Mouse (Mus musculus): ENCODE results near the gene Dnaaf2.
"Not testable (repeated sequence)": the region's sequence is repeated elsewhere in the genome, so short reads cannot be mapped to it uniquely, and the experiment has no call there.

Dnaaf2 gene

GRCm38 (mm10) chr12:69197378-69198163 lies 658 bp downstream of the Dnaaf2 start:
- peak; percentile 34 to 52 for DNase-seq

- DNase-seq = peak; percentile 60 to 64
These were observed 1.5 kb downstream of the Dnaaf2 start, which contains the start of gene Gm49383 for GRCm38 (mm10) chr12:69196444-69197377. Gm49383 (minus strand) TSS chr12:69197104.

GRCm38 (mm10) chr12:69192637-69193036 lies 5.6 kb downstream of the Dnaaf2 start:
- DNase-seq = no peak

- DNase-seq = no peak
These were observed 6.8 kb downstream of the Dnaaf2 start for GRCm38 (mm10) chr12:69191396-69191795.

- DNase-seq = no peak
These were observed 7.7 kb downstream of the Dnaaf2 start for GRCm38 (mm10) chr12:69190522-69190921.

GRCm38 (mm10) chr12:69190074-69190473 lies 8.2 kb downstream of the Dnaaf2 start:
- DNase-seq = no peak

DNA sequence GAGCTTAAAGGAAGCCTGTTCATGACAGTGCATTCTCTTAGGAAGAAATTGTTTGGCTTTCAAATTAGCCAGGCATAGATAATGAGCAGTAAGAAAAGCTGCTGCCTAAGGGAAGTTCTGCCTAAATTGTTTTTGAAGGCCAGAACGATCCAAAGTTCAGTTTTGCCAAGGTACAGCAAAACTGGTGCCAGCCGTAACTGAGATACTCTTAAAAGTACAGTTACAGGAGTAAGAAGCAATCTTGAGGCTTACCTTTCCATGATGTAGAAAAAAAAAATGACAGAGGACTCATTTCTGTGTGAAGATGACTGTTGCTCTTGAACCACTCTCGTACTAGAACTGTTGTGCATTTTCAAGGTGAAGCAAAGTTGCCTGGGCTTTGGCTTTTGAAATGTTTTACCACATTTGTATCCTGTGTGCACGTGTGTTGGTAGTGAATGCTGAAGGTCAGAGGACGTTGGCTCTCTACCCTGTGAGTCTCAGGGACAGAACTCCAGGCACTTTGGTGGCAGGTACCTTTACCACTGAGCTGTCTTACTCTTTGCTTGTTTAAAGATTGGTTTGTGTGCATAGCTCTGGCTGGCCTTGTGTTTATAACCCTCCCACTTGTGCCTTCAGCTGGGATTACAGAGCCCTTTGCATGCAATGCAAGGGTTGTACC lies 11.3 kb downstream of the Dnaaf2 start:
- DNase-seq = no peak

DNA sequence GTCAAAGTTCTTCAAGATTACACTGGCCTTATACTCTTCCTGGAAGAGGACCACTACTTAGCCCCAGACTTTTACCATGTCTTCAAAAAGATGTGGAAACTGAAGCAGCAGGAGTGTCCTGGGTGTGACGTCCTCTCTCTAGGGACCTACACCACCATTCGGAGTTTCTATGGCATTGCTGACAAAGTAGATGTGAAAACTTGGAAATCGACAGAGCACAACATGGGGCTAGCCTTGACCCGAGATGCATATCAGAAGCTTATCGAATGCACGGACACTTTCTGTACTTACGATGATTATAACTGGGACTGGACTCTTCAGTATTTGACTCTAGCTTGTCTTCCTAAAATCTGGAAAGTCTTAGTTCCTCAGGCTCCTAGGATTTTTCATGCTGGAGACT lies 12.9 kb downstream of the Dnaaf2 start:
- DNase-seq = no peak

GRCm38 (mm10) chr12:69184342-69185295 lies 13.6 kb downstream of the Dnaaf2 start:
- DNase-seq = peak; percentile 64

- peak; percentile 98 to 99 for DNase-seq
These were observed 14.5 kb downstream of the Dnaaf2 start, which contains the start of the genes Rpl36al and Mgat2 for GRCm38 (mm10) chr12:69183583-69184308. Rpl36al (minus strand) TSS chr12:69184083. Mgat2 (plus strand) TSS chr12:69184157.

GRCm38 (mm10) chr12:69181800-69182199 lies 16.4 kb downstream of the Dnaaf2 start:
- DNase-seq = no peak

DNA sequence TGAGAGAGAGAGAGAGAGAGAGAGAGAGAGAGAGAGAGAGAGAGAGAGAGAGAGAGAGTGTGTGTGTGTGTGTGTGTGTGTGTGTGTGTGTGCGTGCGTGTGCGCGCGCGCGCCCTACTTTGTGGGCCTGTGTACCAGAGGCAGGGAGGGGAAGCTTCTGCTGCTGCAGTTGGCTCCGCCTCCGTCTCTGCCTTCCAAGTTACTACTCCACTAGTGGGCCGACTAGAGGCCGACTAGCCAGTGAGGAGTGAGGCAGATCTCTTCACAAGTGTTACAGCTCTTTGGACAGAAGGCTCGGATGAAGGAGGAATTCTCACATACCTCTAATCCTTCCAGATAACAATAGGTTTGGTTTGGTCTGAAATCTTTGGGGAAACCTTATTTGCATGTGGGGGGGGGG lies 18.9 kb downstream of the Dnaaf2 start:
- no peak for DNase-seq

- DNase-seq = no peak
These were observed 20.7 kb downstream of the Dnaaf2 start for GRCm38 (mm10) chr12:69177526-69177925.

DNA sequence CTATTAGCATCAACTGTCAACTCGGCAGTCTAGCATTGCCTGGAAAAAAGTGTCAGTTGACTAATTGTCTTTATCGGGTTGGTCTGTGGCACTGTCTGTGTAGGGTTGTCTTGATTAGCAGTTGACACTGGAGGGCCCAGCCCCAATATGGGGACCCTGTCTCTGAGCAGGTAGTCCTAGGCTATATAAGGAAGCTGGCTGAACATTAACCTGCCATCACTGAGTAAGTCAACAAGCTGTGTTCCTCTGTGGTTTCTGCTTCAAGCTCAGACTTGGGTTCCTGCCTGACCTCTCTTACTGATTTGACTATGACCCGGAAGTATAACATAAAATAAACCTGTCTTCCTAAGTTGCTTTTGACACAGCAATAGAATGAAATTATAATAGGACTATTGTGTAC lies 22.3 kb downstream of the Dnaaf2 start:
- DNase-seq = no peak

DNA sequence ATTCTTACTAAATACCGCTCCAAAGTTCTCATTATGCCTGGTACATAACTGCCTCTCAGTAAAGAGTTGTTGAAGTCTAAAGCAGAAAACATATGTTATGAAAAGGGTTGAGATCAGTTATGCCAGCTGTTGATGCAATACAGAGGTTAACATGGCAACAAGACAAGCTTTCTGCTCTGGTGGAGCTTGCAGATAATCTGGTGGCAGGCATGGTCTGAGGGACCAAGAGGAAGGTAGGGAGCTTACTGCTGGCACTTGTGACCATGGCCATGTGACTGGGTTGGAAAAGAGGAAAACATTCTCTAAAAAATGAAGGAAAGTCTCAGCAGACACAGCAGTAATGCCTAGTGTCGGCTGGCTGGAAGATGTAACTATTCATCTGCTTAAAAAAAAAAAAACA lies 26.9 kb downstream of the Dnaaf2 start:
- no peak for DNase-seq

GRCm38 (mm10) chr12:69168461-69169106 lies 29.6 kb downstream of the Dnaaf2 start, which contains the start of gene Lrr1:
Lrr1 (plus strand) TSS chr12:69168814.
- peak; percentile 81 to 83 for DNase-seq

DNA sequence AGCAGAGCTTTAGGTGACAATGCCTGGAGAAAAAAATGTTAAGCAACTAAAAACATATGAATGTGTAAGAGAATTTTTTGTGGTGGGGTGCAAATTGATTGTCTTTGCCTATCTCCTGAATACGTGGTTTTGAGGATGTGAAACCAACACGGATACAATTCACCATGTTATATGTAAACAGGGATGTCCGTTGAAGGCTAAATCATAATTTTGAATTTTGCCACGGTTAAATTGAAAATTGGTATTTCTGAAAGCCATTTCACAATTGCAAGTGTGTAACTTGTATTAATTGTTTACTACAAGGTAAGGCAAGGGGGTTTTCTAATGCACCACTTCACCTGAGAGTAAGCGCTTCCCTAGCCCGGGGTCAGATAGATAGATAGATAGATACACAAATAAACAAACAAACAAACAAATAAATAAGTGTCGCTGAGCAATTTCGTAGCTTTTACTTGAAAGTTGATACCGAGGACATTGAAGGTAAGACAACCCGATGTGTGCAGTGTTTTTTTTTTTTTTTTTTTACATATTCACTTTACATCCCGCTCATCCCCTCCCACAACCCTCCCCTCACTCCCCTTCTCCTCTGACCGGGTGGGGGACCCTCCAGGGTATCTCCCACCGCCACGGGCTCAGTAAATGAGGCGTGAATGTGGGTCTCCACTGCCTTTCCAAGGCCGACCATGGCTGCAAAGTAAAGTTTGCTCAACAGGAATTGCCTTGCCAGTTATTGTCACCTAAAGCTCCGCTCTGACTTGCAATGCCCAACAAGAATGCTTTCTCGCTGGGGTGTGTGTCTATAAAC lies 30.4 kb downstream of the Dnaaf2 start:
- no peak for DNase-seq

GRCm38 (mm10) chr12:69166861-69167581 lies 31.2 kb downstream of the Dnaaf2 start:
- not testable (repeated sequence) for DNase-seq

DNA sequence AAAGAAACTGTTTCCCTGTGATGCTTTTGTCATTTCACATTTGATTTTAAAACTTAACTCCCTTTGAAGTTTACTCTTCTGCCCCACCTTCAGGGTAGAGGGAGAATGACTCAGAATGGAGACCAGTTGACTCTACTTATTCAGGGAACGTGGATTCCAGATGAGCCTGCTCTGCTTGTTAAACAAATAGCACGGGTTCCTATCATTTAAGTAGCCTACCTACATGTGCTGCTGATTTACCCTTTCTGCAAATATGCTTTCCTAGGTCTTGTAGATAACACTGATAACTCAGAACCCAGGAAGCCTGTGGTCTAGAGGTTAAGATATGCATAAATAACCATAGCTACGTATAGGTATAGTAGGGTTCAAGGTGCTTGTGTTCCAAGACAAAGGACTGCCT lies 33.3 kb downstream of the Dnaaf2 start:
- DNase-seq = no peak
